Mouse (Mus musculus) layer of hippocampus, adult 8-10 months (tissue): ENCODE measurements around the gene Arhgef1. TPM values are rescaled to one million over a fixed set of nuclear protein-coding genes. Genes with fewer than 3 reads are reported as not detected.

Experiments
- microRNA-seq, 2 experiments: library from miRNA; unstranded; fragments of <30 nt; microRNA quantifications; one replicate each; pipeline ENCODE4 v1.2.0; 2022
- total RNA-seq, 4 experiments: library from RNA; stranded (reverse); gene quantifications; 2 replicates each; pipeline ENCODE4 v1.2.4; 2022

Gene Arhgef1
- total RNA-seq, 4 experiments from 2014 or later = 94.8 to 111 (median 99.3) TPM

Small RNA genes lying within 50 kb of the gene (microRNA-seq; reads per million reads assigned to microRNA genes)
- gene Mir7046 = 8.6 to 13.1 reads per million in 2 experiments

Other genes with a start within 250 kb of the Arhgef1 start
- not detected for gene Tex101, start 226.2 kb upstream of the Arhgef1 start, total RNA-seq
- gene BC049730, start 193.7 kb upstream of the Arhgef1 start, total RNA-seq = not detected
- not detected for gene Gm4763, start 176.0 kb upstream of the Arhgef1 start, total RNA-seq
- under 1 TPM in 1 of 4 experiments, not detected in 3; 0.10 TPM for gene Cd177, start 142.6 kb upstream of the Arhgef1 start, total RNA-seq
- gene Ceacam10, start 125.7 kb upstream of the Arhgef1 start, total RNA-seq = not detected
- not detected for gene Gm9844, start 40.7 kb upstream of the Arhgef1 start, total RNA-seq
- gene Lypd4, start 33.0 kb upstream of the Arhgef1 start, total RNA-seq = not detected
- gene Dmrtc2, start 32.9 kb upstream of the Arhgef1 start, total RNA-seq = not detected
- gene Rps19, start 18.5 kb upstream of the Arhgef1 start, total RNA-seq = 100 to 1,000 TPM; 518 to 648 (median 579) TPM
- under 1 TPM in 2 of 4 experiments, not detected in 2; 0.30 to 0.58 TPM for gene Cd79a, start 5.5 kb upstream of the Arhgef1 start, total RNA-seq
- gene Gm4881, start 41.6 kb downstream of the Arhgef1 start, total RNA-seq = not detected
- 100 to 1,000 TPM; 293 to 308 (median 300) TPM for gene Rabac1, start 69.8 kb downstream of the Arhgef1 start, total RNA-seq
- 1,000 to 10,000 TPM; 2,163 to 2,251 (median 2,216) TPM for gene Atp1a3, start 103.0 kb downstream of the Arhgef1 start, total RNA-seq
- gene Grik5, start 169.4 kb downstream of the Arhgef1 start, total RNA-seq = 100 to 1,000 TPM; 206 to 235 (median 220) TPM
- 10 to 100 TPM; 28.0 to 31.0 (median 29.6) TPM for gene Zfp574, start 169.7 kb downstream of the Arhgef1 start, total RNA-seq